Mouse (Mus musculus): ENCODE data around the gene S100a2. TPM values are rescaled to one million over a fixed set of nuclear protein-coding genes. Genes with fewer than 3 reads are reported as not detected.

The S100a2 gene
- polyA plus RNA-seq, 1 experiment from 2014 or later = not detected

- H3K4me3 ChIP-seq (replicated peaks) = no peak overlapping the region
- ATAC-seq (ENCODE audit: low FRiP score) = no peak
- no peaks in the 10 kb centered on the region for H3K27me3 ChIP-seq (replicated peaks)
- no peaks in the 10 kb centered on the region for H3K36me3 ChIP-seq
- no peak overlapping the region for H3K9ac ChIP-seq (replicated peaks)
- H3K27ac ChIP-seq (replicated peaks) = no peak overlapping the region
- no peak overlapping the region for H3K4me2 ChIP-seq
- no peaks in the 10 kb centered on the region for H3K4me1 ChIP-seq
- H3K9me3 ChIP-seq (replicated peaks) = no peaks in the 10 kb centered on the region
- WGBS = 83% methylated on average over 4 of the region's 4 CpGs
Measured at GRCm38 (mm10) chr3:90598212-90598611, 8.2 kb downstream of the S100a2 start.

- Histone ChIP-seq H3K27ac (replicated peaks) (no peak overlapping the region), H3K4me1 (peaks cover 2% of the 10 kb centered on the region; the same call in 1 of the 2 replicates), H3K9ac (replicated peaks) (no peak overlapping the region), H3K4me3 (replicated peaks) (no peak overlapping the region), H3K36me3 (no peaks in the 10 kb centered on the region), H3K27me3 (replicated peaks) (no peaks in the 10 kb centered on the region), H3K4me2 (no peak overlapping the region), H3K9me3 (replicated peaks) (no peaks in the 10 kb centered on the region)
- ATAC-seq (ENCODE audit: low FRiP score) = no peak
- WGBS = 85% methylated on average over 3 of the region's 3 CpGs
Measured at GRCm38 (mm10) chr3:90599401-90599800, 9.4 kb downstream of the S100a2 start.

- no peak overlapping the region for H3K9ac ChIP-seq (replicated peaks)
- no peak for ATAC-seq (ENCODE audit: low FRiP score)
- H3K4me3 ChIP-seq (replicated peaks) = no peak overlapping the region
- no peak overlapping the region for H3K27ac ChIP-seq (replicated peaks)
- no peak overlapping the region for H3K4me2 ChIP-seq
- no peaks in the 10 kb centered on the region for H3K27me3 ChIP-seq (replicated peaks)
- WGBS = 81% methylated on average over 6 of the region's 6 CpGs
- peaks cover 5% of the 10 kb centered on the region; the same call in 1 of the 2 replicates for H3K4me1 ChIP-seq
- H3K9me3 ChIP-seq (replicated peaks) = no peaks in the 10 kb centered on the region
- no peaks in the 10 kb centered on the region for H3K36me3 ChIP-seq
Measured at GRCm38 (mm10) chr3:90600036-90600435, 10.0 kb downstream of the S100a2 start.

- no peak for ATAC-seq (ENCODE audit: low FRiP score)
- no peaks in the 10 kb centered on the region for H3K36me3 ChIP-seq
- H3K9ac ChIP-seq (replicated peaks) = no peak overlapping the region
- H3K9me3 ChIP-seq (replicated peaks) = no peaks in the 10 kb centered on the region
- H3K27me3 ChIP-seq (replicated peaks) = no peaks in the 10 kb centered on the region
- WGBS = 84% methylated on average over 8 of the region's 8 CpGs
- no peak overlapping the region for H3K4me3 ChIP-seq (replicated peaks)
- peaks cover 5% of the 10 kb centered on the region; the same call in 1 of the 2 replicates for H3K4me1 ChIP-seq
- H3K4me2 ChIP-seq = no peak overlapping the region
- no peak overlapping the region for H3K27ac ChIP-seq (replicated peaks)
Measured at GRCm38 (mm10) chr3:90600458-90601195, 10.6 kb downstream of the S100a2 start.

GRCm38 (mm10) chr3:90601486-90602110 is 11.6 kb downstream of the S100a2 start, which contains the start of gene Gm42674:
Gene Gm42674 (plus strand): TSS chr3:90601904.
- Histone ChIP-seq H3K27me3 (replicated peaks) (no peaks in the 10 kb centered on the region), H3K9ac (replicated peaks) (no peak within 1 kb of the TSS), H3K27ac (replicated peaks) (no peak within 1 kb of the TSS), H3K4me3 (replicated peaks) (no peak within 1 kb of the TSS), H3K9me3 (replicated peaks) (no peaks in the 10 kb centered on the region), H3K4me1 (peaks cover 5% of the 10 kb centered on the region; the same call in 1 of the 2 replicates), H3K4me2 (no peak within 1 kb of the TSS), H3K36me3 (no peaks in the 10 kb centered on the region)
- ATAC-seq (ENCODE audit: low FRiP score) = no peak
- WGBS = 88% methylated on average over 11 of the region's 11 CpGs

- H3K9ac ChIP-seq (replicated peaks) = no peak within 1 kb of the TSS
- H3K9me3 ChIP-seq (replicated peaks) = no peaks in the 10 kb centered on the region
- H3K27ac ChIP-seq (replicated peaks) = no peak within 1 kb of the TSS
- no peak for ATAC-seq (ENCODE audit: low FRiP score)
- H3K4me1 ChIP-seq = peaks cover 5% of the 10 kb centered on the region; the same call in 1 of the 2 replicates
- 70% methylated on average over 3 of the region's 3 CpGs for WGBS
- H3K36me3 ChIP-seq = no peaks in the 10 kb centered on the region
- H3K27me3 ChIP-seq (replicated peaks) = no peaks in the 10 kb centered on the region
- no peak within 1 kb of the TSS for H3K4me2 ChIP-seq
- H3K4me3 ChIP-seq (replicated peaks) = no peak within 1 kb of the TSS
Measured at GRCm38 (mm10) chr3:90603623-90604022, 13.6 kb downstream of the S100a2 start, which contains the start of gene S100a4. Gene S100a4 (plus strand): TSS chr3:90603771.

GRCm38 (mm10) chr3:90604416-90604815 is 14.4 kb downstream of the S100a2 start:
- H3K27me3 ChIP-seq (replicated peaks) = no peaks in the 10 kb centered on the region
- no peaks in the 10 kb centered on the region for H3K36me3 ChIP-seq
- 35% methylated on average over 4 of the region's 4 CpGs for WGBS
- no peaks in the 10 kb centered on the region for H3K9me3 ChIP-seq (replicated peaks)
- no peak overlapping the region for H3K27ac ChIP-seq (replicated peaks)
- no peak overlapping the region for H3K4me2 ChIP-seq
- H3K4me3 ChIP-seq (replicated peaks) = no peak overlapping the region
- no peak overlapping the region for H3K9ac ChIP-seq (replicated peaks)
- ATAC-seq (ENCODE audit: low FRiP score) = no peak
- H3K4me1 ChIP-seq = peaks cover 5% of the 10 kb centered on the region; the same call in 1 of the 2 replicates

GRCm38 (mm10) chr3:90605049-90605448 is 15.0 kb downstream of the S100a2 start:
- Histone ChIP-seq H3K9me3 (replicated peaks) (no peaks in the 10 kb centered on the region), H3K27ac (replicated peaks) (no peak overlapping the region), H3K27me3 (replicated peaks) (no peaks in the 10 kb centered on the region), H3K9ac (replicated peaks) (no peak overlapping the region), H3K4me1 (peaks cover 5% of the 10 kb centered on the region; the same call in 1 of the 2 replicates), H3K4me3 (replicated peaks) (no peak overlapping the region), H3K4me2 (no peak overlapping the region), H3K36me3 (no peaks in the 10 kb centered on the region)
- no peak for ATAC-seq (ENCODE audit: low FRiP score)
- WGBS = 87% methylated on average over 3 of the region's 3 CpGs

- peaks cover 5% of the 10 kb centered on the region; the same call in 1 of the 2 replicates for H3K4me1 ChIP-seq
- no peak overlapping the region for H3K27ac ChIP-seq (replicated peaks)
- no peaks in the 10 kb centered on the region for H3K9me3 ChIP-seq (replicated peaks)
- no peak overlapping the region for H3K4me2 ChIP-seq
- 88% methylated on average over 2 of the region's 2 CpGs for WGBS
- no peaks in the 10 kb centered on the region for H3K27me3 ChIP-seq (replicated peaks)
- no peaks in the 10 kb centered on the region for H3K36me3 ChIP-seq
- no peak for ATAC-seq (ENCODE audit: low FRiP score)
- no peak overlapping the region for H3K9ac ChIP-seq (replicated peaks)
- H3K4me3 ChIP-seq (replicated peaks) = no peak overlapping the region
Measured at GRCm38 (mm10) chr3:90605736-90606135, 15.7 kb downstream of the S100a2 start.

GRCm38 (mm10) chr3:90606185-90606584 is 16.1 kb downstream of the S100a2 start:
- Histone ChIP-seq H3K4me3 (replicated peaks) (no peak overlapping the region), H3K9ac (replicated peaks) (no peak overlapping the region), H3K9me3 (replicated peaks) (no peaks in the 10 kb centered on the region), H3K4me1 (peaks cover 5% of the 10 kb centered on the region; the same call in 1 of the 2 replicates), H3K27me3 (replicated peaks) (no peaks in the 10 kb centered on the region), H3K27ac (replicated peaks) (no peak overlapping the region), H3K36me3 (no peaks in the 10 kb centered on the region), H3K4me2 (no peak overlapping the region)
- ATAC-seq (ENCODE audit: low FRiP score) = no peak
- 91% methylated on average over 6 of the region's 6 CpGs for WGBS

GRCm38 (mm10) chr3:90607361-90607760 is 17.3 kb downstream of the S100a2 start:
- Histone ChIP-seq H3K4me2 (no peak overlapping the region), H3K9ac (replicated peaks) (no peak overlapping the region), H3K9me3 (replicated peaks) (no peaks in the 10 kb centered on the region), H3K27me3 (replicated peaks) (no peaks in the 10 kb centered on the region), H3K27ac (replicated peaks) (no peak overlapping the region), H3K4me3 (replicated peaks) (no peak overlapping the region), H3K36me3 (no peaks in the 10 kb centered on the region), H3K4me1 (peaks cover 5% of the 10 kb centered on the region; the same call in 1 of the 2 replicates)
- no peak for ATAC-seq (ENCODE audit: low FRiP score)
- WGBS = 85% methylated on average over 3 of the region's 3 CpGs

GRCm38 (mm10) chr3:90608223-90608622 is 18.2 kb downstream of the S100a2 start, which contains the start of gene S100a5:
Gene S100a5 (plus strand): TSS chr3:90608523.
- Histone ChIP-seq H3K4me3 (replicated peaks) (no peak within 1 kb of the TSS), H3K9me3 (replicated peaks) (no peaks in the 10 kb centered on the region), H3K36me3 (no peaks in the 10 kb centered on the region), H3K27me3 (replicated peaks) (peaks cover under 1% of the 10 kb centered on the region; the same call in 1 of the 2 replicates), H3K9ac (replicated peaks) (no peak within 1 kb of the TSS), H3K4me1 (peaks cover 10% of the 10 kb centered on the region), H3K27ac (replicated peaks) (no peak within 1 kb of the TSS), H3K4me2 (no peak within 1 kb of the TSS)
- WGBS = 64% methylated on average over 3 of the region's 3 CpGs
- ATAC-seq (ENCODE audit: low FRiP score) = no peak

All from neural tube, embryonic 15.5 days (tissue).